Mouse (Mus musculus) spleen, embryonic (tissue): ENCODE results near the gene Rpa1.

ENCODE experiments used
- CTCF ChIA-PET: fragments of 350-600 bp; sonication (Branson Sonifier 250); formaldehyde crosslinking; loops from one replicate; lab custom pipeline; 2022; lab: Charles Lee

The Rpa1 gene

GRCm38 (mm10) chr11:75265545-75265944 is 82.6 kb downstream of the Rpa1 start:
- CTCF ChIA-PET = no interaction called here

GRCm38 (mm10) chr11:75264550-75264949 is 83.6 kb downstream of the Rpa1 start:
- CTCF ChIA-PET = no interaction called here

- CTCF ChIA-PET = interaction anchor here (0.6 kb wide), 1 partner anchor 1454 kb away, joined by 5 read pairs; no protein-coding TSS in a partner anchor
These were observed 84.2 kb downstream of the Rpa1 start for GRCm38 (mm10) chr11:75263964-75264312.

GRCm38 (mm10) chr11:75263274-75263963 is 84.7 kb downstream of the Rpa1 start:
- CTCF ChIA-PET = interaction anchor here (0.6 kb wide), 2 partner anchors 85 to 1454 kb away, joined by 3 to 5 read pairs; no protein-coding TSS in a partner anchor

GRCm38 (mm10) chr11:75262791-75263190 is 85.3 kb downstream of the Rpa1 start:
- CTCF ChIA-PET = interaction anchor here (0.6 kb wide), 1 partner anchor 86 kb away, joined by 3 read pairs; no protein-coding TSS in a partner anchor

GRCm38 (mm10) chr11:75262181-75262580 is 85.9 kb downstream of the Rpa1 start:
- CTCF ChIA-PET = no interaction called here

- CTCF ChIA-PET = no interaction called here
These were observed 86.4 kb downstream of the Rpa1 start for GRCm38 (mm10) chr11:75261730-75262129.

GRCm38 (mm10) chr11:75261016-75261415 is 87.1 kb downstream of the Rpa1 start:
- CTCF ChIA-PET = no interaction called here

- CTCF ChIA-PET = no interaction called here
These were observed 88.0 kb downstream of the Rpa1 start for GRCm38 (mm10) chr11:75259996-75260561.

- CTCF ChIA-PET = no interaction called here
These were observed 88.7 kb downstream of the Rpa1 start for GRCm38 (mm10) chr11:75259416-75259815.

- CTCF ChIA-PET = interaction anchor here (0.6 to 1.1 kb wide), 2 partner anchors 12 to 30 kb away, joined by 3 read pairs; no protein-coding TSS in a partner anchor
These were observed 91.0 kb downstream of the Rpa1 start for GRCm38 (mm10) chr11:75257056-75257648.

GRCm38 (mm10) chr11:75255330-75255729 is 92.8 kb downstream of the Rpa1 start:
- CTCF ChIA-PET = no interaction called here

- CTCF ChIA-PET = no interaction called here
These were observed 93.7 kb downstream of the Rpa1 start for GRCm38 (mm10) chr11:75254252-75254912.

- CTCF ChIA-PET = no interaction called here
These were observed 96.5 kb downstream of the Rpa1 start for GRCm38 (mm10) chr11:75251557-75252070.

GRCm38 (mm10) chr11:75251006-75251512 is 97.1 kb downstream of the Rpa1 start:
- CTCF ChIA-PET = no interaction called here

- CTCF ChIA-PET = no interaction called here
These were observed 98.5 kb downstream of the Rpa1 start for GRCm38 (mm10) chr11:75249588-75249987.
